Mouse (Mus musculus) heart, embryonic 10.5 days (tissue): Measurements from ENCODE around the gene Scrn2. TPM values are rescaled to one million over a fixed set of nuclear protein-coding genes. Genes with fewer than 3 reads are reported as not detected.

Source experiments
- DNase-seq: peaks from one replicate; pipeline ENCODE4 v3.0.0-alpha.2; 2017; ENCODE audit warnings: low spot score
- H3K27ac ChIP-seq: fragments of 300-500 bp; sonication (generic); 2 replicates; pipeline ENCODE4 v1.5.1; 2016; ENCODE audit warnings: mild to moderate bottlenecking
- H3K27me3 ChIP-seq: fragments of 300-500 bp; sonication (generic); 2 replicates; pipeline ENCODE4 v1.6.1; 2016; ENCODE audit warnings: mild to moderate bottlenecking; ENCODE audit not compliant: poor library complexity, insufficient read depth, severe bottlenecking
- H3K36me3 ChIP-seq: fragments of 300-500 bp; sonication (generic); 2 replicates; pipeline ENCODE4 v1.6.1; 2016; ENCODE audit warnings: mild to moderate bottlenecking, moderate library complexity
- H3K4me1 ChIP-seq: fragments of 300-500 bp; sonication (generic); 2 replicates; pipeline ENCODE4 v1.6.1; 2016; ENCODE audit warnings: mild to moderate bottlenecking
- H3K4me3 ChIP-seq: fragments of 300-500 bp; sonication (generic); 2 replicates; pipeline ENCODE4 v1.5.1; 2016; ENCODE audit warnings: mild to moderate bottlenecking, moderate library complexity
- H3K9me3 ChIP-seq: fragments of 300-500 bp; sonication (generic); 2 replicates; pipeline ENCODE4 v1.6.1; 2016; ENCODE audit warnings: mild to moderate bottlenecking, moderate library complexity
- WGBS: fragments of 180-500 bp; shearing (Covaris S2); methylation state at CpG from one replicate; pipeline ENCODE4 v1.1.7; 2016; 5-methylcytosine and 5-hydroxymethylcytosine counted together
- polyA plus RNA-seq: library from polyadenylated mRNA; unstranded; fragments of >200 nt; fragmentation: Nextera tagmentation; extraction: Ambion mirVana; gene quantifications from 2 replicates; pipeline ENCODE4 v1.2.1, GENCODE M21; 2016

Scrn2 gene
- polyA plus RNA-seq, 1 experiment from 2014 or later, result 30.0 TPM

DNA sequence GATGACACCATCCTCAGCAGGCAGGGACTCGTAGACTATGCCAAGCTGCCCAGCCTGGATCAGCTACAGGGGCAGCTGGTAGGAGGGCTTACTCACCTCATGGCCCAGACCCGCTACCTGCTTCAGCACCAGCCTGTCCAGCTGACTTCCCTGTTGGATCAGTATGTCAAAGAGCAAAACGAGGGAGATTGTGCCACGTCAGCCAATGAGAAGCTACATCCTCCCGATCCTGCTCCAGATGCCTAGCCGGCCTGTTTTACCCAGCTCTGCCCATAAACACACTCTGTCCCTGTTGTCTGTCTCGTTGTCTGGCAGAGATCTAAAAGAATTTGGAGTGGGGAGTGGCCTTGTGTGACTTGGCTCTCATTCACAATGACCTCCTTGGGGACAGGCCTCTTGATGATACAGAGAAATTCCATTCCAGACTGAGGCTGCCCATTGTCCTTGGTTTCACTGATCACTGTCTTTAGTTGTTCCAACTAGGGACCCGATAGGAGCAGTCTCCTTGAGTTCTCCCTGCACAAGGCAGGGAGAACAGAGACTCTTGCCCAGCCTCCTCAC lies 18.4 kb downstream of the Scrn2 start:
- DNase-seq, result no peak
- H3K36me3 ChIP-seq, result peaks cover 52% of the 10 kb centered on the region
- WGBS, result 78% methylated on average over 8 of the region's 8 CpGs

DNA sequence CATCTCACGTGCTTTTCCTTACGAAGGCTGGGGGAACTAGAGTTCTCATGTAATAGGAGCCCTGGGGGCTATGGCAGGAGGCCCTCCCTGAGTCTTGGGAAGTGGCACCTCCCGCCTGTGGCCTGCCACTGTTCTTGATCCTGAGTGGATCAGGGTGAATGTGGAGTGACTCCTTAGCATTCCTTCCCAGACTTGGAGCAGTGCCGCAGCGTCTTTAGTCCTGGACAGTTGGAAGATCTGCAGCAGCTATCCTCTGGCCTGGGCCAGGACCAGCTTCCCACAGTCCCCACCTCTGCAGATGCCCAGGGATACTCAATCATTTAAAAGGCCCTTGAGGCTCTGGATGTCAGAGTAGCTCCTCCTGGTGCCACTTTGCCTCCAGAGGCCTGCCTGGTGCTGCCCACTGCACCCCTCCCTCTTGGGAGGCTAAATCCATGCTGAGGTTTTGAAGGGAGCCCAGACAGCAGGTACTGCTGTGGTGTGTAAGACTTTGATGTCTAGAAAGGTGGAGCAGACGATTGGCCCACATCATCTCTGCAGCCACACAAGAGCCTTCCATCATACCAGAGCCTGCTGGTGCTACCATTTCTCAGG lies 19.9 kb downstream of the Scrn2 start:
- WGBS, result 76% methylated on average over 6 of the region's 6 CpGs
- Histone ChIP-seq H3K27me3 (no peaks in the 10 kb centered on the region), H3K4me3 (no peak overlapping the region), H3K4me1 (peaks cover 25% of the 10 kb centered on the region), H3K27ac (no peak overlapping the region), H3K36me3 (peaks cover 55% of the 10 kb centered on the region), H3K9me3 (no peaks in the 10 kb centered on the region)
- DNase-seq, result no peak

More for the DNA sequence above, 18.4 kb downstream of the Scrn2 start:
- no peaks in the 10 kb centered on the region for H3K27me3 ChIP-seq
- H3K4me1 ChIP-seq, result peaks cover 25% of the 10 kb centered on the region
- H3K9me3 ChIP-seq, result no peaks in the 10 kb centered on the region
- no peak overlapping the region for H3K27ac ChIP-seq
- H3K4me3 ChIP-seq, result no peak overlapping the region

DNA sequence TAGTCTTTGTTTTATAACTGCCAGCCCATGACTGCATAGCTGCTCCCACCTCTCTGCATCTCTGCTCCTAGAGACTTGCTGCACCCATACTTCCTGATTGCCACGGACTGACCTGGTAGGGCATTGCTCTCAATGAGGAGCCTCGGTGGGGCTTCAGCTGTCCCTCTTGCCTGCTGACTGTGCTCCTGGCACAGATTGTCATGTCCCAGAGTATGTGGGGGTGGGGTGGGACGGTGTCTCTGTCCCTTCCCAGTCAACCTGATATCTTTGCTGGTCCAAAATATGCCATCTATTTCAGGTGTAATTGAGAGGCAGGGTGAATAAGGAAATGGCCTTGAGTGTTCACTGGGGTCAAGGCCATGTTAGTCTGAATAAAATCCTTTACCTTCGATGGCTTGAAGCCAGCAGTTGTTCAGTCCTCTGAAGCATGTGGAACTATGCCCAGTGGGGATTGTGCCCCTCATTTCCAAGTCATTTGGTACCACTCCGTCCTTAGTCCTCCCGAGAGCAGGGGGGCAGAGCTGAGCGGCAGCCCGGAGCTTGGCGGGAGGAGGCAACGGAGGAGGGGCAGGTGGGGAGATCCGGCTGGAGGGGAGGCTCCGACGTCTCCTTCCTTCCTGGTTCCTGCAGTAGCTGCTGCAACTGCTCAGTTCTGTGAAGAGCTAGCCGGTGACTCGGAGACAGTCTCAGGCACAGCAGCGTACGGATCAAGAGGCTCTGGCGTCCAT lies 20.6 kb downstream of the Scrn2 start, which contains the start of gene Osbpl7:
Gene Osbpl7 (plus strand): TSS at position 413 of the 728 bp plus-strand sequence.
- no peak for DNase-seq
- 6% methylated on average over 18 of the region's 18 CpGs for WGBS
- Histone ChIP-seq H3K9me3 (no peaks in the 10 kb centered on the region), H3K27me3 (no peaks in the 10 kb centered on the region), H3K36me3 (peaks cover 55% of the 10 kb centered on the region), H3K27ac (peak within 1 kb of the TSS; percentile 84), H3K4me1 (peaks cover 25% of the 10 kb centered on the region), H3K4me3 (peak within 1 kb of the TSS; percentile 75)

DNA sequence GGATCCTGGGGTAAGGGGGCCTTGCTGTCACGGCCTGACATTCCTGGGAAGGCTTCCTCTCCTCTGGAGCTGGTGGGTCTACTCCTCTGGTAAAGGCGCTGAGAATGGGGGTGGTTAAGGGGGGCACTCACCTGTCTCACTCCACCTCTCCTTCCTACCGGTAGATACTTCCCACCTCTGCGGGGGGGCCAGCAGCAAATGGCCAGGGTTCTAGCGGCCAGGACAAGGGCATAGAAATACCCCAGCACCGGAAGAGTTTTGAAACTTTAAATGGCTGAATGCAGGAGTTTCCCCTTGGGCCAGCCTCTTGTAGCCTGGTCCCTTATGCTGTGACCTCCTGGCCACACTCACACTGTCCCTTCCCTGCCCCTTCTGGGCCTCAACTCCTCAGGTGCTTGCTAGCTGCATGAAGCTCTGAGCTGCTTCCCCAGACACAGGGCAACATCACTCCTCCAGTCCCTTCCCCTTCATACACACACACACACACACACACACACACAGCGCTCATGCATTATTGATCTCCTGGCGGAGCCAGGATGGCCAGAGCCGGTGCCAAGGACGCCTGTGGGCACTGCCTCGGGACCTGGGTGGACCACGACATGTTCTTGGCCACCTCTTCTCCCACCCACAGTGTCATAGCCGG lies 21.3 kb downstream of the Scrn2 start:
- 25% methylated on average over 13 of the region's 13 CpGs for WGBS
- DNase-seq, result no peak
- Histone ChIP-seq H3K36me3 (peaks cover 57% of the 10 kb centered on the region), H3K9me3 (no peaks in the 10 kb centered on the region), H3K4me3 (peak overlapping the region; percentile 75), H3K27me3 (no peaks in the 10 kb centered on the region), H3K27ac (peak overlapping the region; percentile 84), H3K4me1 (peaks cover 25% of the 10 kb centered on the region)

DNA sequence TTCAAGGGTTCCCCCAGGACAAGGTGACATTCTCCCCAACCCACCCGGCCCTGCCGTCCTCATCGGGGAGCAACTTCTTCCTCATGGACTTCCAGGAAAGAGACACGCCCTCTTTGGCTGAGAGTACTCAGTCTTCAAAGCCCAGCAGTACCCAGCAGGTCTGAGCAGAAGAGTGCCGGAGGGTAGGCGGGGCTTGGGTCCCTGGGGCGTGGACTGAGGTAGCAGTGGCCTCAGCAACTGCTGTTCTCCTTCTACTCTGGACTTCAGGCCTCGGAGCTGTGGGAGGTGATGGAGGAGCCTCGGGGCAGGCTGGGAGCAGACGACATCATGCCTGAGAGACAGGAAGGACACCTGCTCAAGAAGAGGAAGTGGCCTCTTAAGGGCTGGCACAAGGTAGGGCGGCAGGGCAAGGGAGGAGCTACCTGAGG lies 22.5 kb downstream of the Scrn2 start:
- no peaks in the 10 kb centered on the region for H3K27me3 ChIP-seq
- DNase-seq, result no peak
- H3K27ac ChIP-seq, result peak overlapping the region; percentile 64; the same call in 1 of the 2 replicates
- H3K36me3 ChIP-seq, result peaks cover 60% of the 10 kb centered on the region
- no peaks in the 10 kb centered on the region for H3K9me3 ChIP-seq
- H3K4me1 ChIP-seq, result peaks cover 25% of the 10 kb centered on the region
- H3K4me3 ChIP-seq, result peak overlapping the region; percentile 75
- WGBS, result 24% methylated on average over 11 of the region's 11 CpGs

DNA sequence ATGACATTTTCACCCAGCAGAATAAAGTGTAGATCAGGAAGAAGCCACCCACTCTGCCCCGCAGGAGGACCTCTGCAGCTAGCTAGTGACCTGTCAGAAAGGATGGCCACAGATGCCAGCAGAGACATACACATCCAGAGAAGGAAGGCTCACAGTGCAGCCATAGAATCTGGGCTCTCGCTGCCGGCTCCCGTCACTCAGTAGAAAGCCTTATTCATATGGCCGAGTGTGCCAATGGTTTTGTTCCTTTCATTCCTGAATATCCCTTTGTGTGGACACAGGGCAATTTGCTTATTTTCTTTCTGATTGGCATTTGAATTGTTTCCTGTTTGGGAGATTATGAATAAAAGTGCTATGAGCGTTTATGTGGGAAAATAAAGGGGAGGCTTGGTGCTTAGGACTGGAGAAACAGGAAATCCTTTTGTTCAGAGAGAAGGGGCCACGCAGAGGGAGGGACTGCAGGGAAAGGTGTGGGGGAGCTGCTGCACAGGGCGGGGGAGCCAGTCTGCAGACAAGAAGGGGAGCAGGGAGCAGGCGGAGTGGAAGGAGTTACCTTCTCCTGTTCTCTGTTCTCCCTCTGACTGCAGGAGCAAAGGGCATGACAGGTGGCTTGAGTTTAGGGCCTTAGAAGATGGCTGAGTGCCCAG lies 33.7 kb downstream of the Scrn2 start:
- WGBS, result 59% methylated on average over 9 of the region's 9 CpGs
- Histone ChIP-seq H3K27me3 (peaks cover 7% of the 10 kb centered on the region; the same call in 1 of the 2 replicates), H3K36me3 (peaks cover 64% of the 10 kb centered on the region), H3K27ac (no peak overlapping the region), H3K4me3 (no peak overlapping the region), H3K9me3 (no peaks in the 10 kb centered on the region), H3K4me1 (peaks cover 20% of the 10 kb centered on the region)
- DNase-seq, result no peak

DNA sequence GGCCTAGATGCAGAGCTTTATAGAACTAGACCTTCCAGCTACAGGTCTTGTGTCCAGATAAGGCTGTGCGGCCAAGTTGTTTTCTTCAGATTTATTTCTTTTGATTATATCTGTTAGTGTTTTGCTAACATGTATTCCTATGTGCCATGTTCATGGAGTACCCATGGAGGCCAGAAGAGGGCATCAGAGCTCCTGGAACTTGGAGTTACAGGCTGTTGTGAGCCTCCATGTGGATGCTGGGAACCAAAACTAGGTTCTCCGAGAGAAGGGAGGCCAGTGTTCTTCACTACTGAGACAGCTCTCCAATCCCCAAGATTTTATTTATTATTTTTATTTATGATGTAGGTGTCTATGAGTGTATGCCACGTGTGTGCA lies 34.2 kb downstream of the Scrn2 start:
- H3K9me3 ChIP-seq, result no peaks in the 10 kb centered on the region
- peaks cover 60% of the 10 kb centered on the region for H3K36me3 ChIP-seq
- H3K4me1 ChIP-seq, result peaks cover 16% of the 10 kb centered on the region; the same call in 1 of the 2 replicates
- no peak overlapping the region for H3K27ac ChIP-seq
- H3K27me3 ChIP-seq, result peaks cover 9% of the 10 kb centered on the region; the same call in 1 of the 2 replicates
- WGBS, result 81% methylated on average over 3 of the region's 3 CpGs
- DNase-seq, result no peak
- H3K4me3 ChIP-seq, result no peak overlapping the region

DNA sequence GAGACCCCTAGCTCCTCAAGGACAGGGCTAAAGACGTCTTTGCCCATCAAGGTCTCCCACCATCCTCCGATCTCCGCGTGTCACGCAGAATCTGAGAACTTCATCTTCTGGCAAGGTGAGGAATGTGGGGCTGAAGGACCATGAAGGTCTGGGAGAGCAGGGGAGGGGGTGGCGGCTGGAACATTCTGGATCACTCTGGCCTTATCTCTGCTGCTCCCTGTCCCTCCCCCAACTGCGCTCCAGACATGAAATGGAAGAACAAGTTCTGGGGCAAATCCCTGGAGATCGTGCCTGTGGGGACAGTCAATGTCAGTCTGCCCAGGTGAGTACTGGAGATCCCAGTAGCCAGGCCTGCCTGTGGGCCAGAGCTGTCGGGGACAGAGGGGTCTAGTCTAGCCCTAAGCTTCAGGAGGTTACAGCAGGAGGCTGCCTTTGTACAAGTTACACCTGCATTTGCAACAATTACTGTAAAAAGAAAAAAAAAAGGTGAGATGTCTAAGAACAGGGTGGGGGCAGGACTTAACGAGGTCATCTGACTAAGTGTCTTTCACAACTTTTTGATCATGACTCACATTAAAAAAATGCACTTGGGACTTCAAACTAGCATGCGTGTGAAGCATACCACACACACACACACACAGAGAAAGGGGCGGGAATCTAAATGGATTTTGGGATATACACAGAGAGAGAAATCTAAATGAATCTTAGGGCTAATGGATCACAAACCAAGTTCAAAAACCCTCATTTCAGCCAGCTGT lies 36.0 kb downstream of the Scrn2 start:
- Histone ChIP-seq H3K27ac (no peak overlapping the region), H3K4me1 (peaks cover 14% of the 10 kb centered on the region; the same call in 1 of the 2 replicates), H3K4me3 (no peak overlapping the region), H3K36me3 (peaks cover 43% of the 10 kb centered on the region), H3K27me3 (peaks cover 9% of the 10 kb centered on the region; the same call in 1 of the 2 replicates), H3K9me3 (no peaks in the 10 kb centered on the region)
- 79% methylated on average over 12 of the region's 12 CpGs for WGBS
- DNase-seq, result no peak

DNA sequence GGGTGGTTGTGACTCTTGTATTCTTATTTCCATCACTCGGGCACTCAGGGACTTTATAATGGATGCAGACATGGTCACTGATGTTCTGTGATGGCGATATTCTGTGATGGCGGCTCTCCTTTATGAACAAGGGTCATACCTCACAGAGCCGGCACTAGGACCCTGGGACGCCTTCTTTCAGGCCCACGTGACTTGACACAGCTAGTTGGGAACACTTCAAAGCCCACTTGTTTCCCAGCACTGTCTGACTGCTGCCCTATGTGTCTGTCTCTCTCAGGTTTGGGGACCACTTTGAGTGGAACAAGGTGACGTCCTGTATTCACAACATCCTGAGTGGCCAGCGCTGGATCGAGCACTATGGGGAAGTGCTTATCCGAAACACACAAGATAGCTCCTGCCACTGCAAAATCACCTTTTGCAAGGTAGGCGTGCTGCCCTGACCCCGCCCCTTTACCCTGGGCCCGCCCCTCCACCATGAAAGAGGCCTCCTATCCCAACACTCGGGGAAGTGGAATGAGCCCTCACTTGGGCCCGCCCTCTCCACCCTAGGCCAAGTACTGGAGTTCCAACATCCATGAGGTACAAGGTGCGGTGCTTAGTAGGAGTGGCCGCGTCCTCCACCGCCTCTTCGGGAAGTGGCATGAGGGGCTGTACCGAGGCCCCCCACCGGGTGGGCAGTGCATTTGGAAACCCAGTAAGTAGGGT lies 37.1 kb downstream of the Scrn2 start:
- no peaks in the 10 kb centered on the region for H3K9me3 ChIP-seq
- peaks cover 32% of the 10 kb centered on the region for H3K36me3 ChIP-seq
- H3K4me1 ChIP-seq, result peaks cover 23% of the 10 kb centered on the region
- H3K27me3 ChIP-seq, result peaks cover 9% of the 10 kb centered on the region; the same call in 1 of the 2 replicates
- no peak for DNase-seq
- 0 out of 2 replicates have a peak overlapping the region, but pooled peaks have one; percentile 7 for H3K4me3 ChIP-seq
- 47% methylated on average over 22 of the region's 22 CpGs for WGBS
- no peak overlapping the region for H3K27ac ChIP-seq

DNA sequence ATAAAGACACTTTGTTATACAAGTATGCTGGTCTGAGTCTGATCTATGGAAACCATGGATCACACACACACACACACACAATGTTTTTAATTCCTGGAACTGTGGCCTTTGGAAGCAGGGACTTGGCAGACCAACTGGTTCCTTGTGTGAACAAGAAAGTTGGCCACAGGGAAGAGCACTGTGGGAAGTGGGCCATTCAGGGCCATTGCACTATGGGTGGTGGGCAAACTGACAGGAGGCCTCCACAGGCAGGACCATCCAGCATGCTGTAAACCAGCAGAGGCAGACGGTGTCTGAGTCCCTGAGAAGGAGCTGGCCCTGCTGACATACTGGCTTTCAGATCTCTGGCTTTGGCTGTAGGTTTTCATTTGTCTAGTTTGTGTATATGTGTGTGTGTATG lies 39.6 kb downstream of the Scrn2 start:
- no peak overlapping the region for H3K27ac ChIP-seq
- 74% methylated on average over 1 of the region's 1 CpGs for WGBS
- H3K4me3 ChIP-seq, result no peak overlapping the region
- no peaks in the 10 kb centered on the region for H3K9me3 ChIP-seq
- peaks cover 26% of the 10 kb centered on the region for H3K4me1 ChIP-seq
- H3K36me3 ChIP-seq, result peaks cover 24% of the 10 kb centered on the region
- no peak for DNase-seq
- peaks cover 9% of the 10 kb centered on the region; the same call in 1 of the 2 replicates for H3K27me3 ChIP-seq

DNA sequence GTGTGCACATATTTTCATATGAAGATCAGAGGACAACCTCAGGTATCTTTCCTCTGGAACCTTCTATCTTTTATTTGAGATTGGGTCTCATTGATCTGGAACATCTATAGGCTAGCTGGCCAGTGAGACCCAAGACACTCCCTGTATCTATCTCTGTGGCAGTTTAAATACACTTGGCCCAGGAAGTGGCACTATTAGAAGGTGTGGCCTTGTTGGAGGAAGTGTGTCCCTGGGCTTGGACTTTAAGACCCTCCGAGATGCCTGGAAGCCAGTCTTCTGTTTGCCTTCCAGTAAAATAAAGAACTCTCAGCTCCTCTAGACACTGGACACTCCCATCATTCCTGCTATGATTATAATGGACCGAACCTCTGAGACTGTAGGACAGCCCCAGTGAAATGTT lies 40.0 kb downstream of the Scrn2 start:
- no peak overlapping the region; the same call in 1 of the 2 replicates for H3K27ac ChIP-seq
- no peak for DNase-seq
- H3K36me3 ChIP-seq, result peaks cover 23% of the 10 kb centered on the region
- H3K4me1 ChIP-seq, result peaks cover 29% of the 10 kb centered on the region
- no peaks in the 10 kb centered on the region for H3K9me3 ChIP-seq
- 84% methylated on average over 2 of the region's 2 CpGs for WGBS
- no peak overlapping the region for H3K4me3 ChIP-seq
- H3K27me3 ChIP-seq, result peaks cover 9% of the 10 kb centered on the region; the same call in 1 of the 2 replicates
